Mouse (Mus musculus): ENCODE measurements around the gene Lurap1.
A peak's percentile ranks its signal among the peaks of the same experiment; 100 is the strongest.

The Lurap1 gene

DNA sequence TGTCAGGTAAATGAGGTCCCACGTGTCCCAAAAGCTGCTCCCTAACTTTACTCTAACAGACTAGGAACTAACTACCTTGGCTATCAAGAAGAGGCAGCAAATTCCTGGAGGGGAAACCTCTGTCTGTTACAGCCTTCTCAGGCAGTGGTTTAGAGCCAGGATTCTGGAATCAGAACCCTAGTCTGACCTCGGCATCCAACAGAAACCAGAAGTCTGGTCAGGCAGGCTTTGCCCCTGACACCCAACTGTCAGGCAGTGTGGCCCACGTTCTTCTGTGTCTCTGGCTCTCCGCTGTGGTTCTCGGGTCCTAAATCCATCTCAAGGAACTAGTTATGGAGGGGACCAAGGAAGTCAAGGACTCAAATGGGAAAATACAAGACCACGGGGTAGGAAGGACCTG is at the start of gene Lurap1:
Gene Lurap1 (minus strand): TSS at position 101 of the 400 bp plus-strand sequence.
- DNase-seq: no peak

DNA sequence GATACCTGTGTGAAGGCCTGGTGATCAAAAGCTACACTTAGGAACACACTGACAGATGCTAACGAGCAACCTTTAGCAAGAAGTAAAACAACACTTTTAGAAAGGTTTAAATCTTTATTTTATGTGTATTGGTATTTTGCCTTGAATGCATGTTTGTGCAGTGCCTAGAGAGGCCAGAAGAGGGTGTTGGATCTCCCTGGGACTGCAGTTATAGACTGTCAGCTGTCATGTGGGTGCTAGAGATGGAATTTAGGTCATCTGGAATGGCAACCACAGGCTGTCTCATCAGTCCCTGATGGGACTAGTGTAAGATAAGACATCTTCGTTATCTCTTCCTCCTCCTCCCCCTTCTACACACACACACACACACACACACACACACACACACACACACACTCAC is 47.3 kb upstream of the Lurap1 start:
- DNase-seq: no peak

DNA sequence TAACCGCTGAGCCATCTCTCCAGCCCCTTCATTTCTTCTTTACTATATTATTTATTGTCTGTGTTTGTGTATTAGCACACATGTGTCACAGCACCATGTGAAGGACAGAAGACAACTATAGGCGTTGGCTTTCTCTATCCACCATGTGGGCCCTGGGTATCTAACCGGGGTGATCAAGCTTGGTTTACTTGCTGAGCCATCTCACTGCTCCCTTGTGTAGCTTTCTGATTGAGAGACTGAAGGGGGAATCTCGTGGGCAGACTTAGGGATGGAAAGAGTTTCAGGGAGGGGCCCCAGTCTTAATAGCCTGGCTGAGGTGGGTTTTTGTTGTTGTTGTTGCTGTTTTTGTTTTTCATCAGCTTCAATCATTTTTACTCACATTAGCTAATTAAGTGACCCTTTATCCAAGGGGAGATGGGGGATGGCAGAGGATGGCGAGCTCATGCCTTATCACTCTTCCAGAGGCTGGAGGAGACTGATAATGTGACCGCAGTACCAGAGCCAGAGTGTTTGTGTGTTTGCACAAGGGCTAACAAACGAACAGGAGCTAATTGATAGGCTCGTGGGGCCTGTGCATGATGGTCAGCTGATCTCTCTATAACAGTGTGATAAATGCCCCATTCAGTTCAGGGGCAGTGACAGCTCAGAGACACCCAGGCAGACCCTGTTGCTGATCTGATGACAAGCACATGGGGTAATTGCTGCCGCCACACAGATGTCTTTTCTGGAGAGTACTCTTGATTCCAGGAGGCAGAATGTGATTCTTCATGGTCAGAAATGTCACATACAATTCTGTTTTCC is 42.6 kb upstream of the Lurap1 start:
- DNase-seq: no peak

DNA sequence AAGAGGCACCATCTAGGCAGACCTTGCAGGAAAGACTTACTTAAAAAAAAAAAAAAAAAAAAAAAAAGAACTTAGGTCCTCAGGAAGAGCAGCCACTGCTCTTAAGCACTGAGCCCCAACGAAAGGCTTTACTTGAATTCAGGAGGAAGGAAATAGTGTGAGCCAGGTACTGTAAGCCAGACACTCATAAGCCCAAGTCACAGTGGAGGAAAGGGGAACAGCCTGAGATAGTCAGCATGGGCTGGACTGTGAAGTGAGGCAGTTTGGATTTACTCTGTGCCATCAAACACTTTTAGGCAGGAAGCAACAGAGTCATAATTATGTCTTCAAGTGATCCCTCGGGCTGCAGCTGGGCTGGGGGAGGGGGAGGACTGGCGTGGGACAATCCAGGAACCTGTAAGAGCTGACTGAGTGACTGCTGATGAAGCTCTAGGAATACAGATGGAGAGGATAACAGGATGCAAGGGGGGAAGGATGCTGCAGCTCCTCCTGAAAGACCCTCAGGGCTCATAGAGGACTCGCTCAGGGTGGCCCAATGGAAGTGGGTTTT is 41.2 kb upstream of the Lurap1 start:
- no peak for DNase-seq

DNA sequence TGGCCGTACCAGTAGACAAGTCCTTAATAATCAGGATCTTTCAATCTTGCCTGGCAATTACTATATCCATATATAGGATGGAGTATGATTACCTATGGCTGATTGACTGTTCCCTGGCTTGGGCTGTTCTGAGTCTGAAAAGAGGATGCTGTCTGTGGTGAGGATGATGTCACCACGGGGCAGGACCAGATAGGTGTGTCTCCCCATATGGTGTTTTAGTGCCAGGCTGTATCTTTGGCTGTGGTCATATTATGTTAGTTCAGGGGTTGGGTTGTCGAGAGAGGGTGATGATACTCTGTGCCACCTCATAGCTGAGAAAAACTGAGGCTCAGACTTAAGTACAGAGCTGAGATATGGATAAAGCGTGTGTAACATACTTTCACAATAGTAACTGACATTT is 33.9 kb upstream of the Lurap1 start:
- no peak for DNase-seq

DNA sequence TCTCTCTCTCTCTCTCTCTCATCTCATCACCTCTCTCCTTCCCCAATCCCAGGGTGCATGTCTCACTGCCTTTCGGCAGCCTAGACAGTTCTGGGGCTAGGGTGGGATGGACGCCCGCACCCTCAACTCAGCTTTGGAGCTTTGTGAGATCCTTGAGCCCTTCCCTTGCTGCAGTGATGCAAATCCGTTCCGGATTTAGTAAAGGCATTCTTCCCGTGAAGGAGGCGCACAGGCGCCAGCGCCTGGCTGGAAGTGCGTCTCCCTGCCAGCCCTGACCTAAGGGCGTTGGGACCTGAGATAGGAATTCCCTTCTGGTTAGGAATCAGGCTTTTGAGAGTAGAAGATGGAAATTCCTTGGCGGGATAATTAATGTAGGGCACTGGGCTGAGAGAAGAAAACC is 31.6 kb upstream of the Lurap1 start:
- DNase-seq: peak; percentile 74

DNA sequence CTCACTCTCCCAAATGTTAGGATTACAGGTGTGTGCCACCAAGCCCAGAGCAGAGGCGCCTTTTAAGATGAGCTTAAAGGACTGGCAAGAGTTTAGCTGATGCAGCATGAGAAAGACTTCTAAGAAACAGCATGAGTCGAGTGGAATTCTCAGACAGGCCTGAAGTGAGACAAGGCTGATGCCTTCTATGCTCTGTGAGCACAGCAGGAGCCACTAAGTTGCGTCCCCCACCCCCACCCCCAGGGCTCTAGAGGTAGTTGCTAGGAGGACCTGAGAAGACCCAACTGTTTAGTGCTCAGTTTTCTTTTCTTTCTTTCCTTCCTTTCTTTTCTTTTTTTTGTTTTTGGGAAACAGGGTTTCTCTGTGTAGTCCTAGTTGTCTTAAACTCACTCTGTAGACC is 30.9 kb upstream of the Lurap1 start:
- DNase-seq: no peak

DNA sequence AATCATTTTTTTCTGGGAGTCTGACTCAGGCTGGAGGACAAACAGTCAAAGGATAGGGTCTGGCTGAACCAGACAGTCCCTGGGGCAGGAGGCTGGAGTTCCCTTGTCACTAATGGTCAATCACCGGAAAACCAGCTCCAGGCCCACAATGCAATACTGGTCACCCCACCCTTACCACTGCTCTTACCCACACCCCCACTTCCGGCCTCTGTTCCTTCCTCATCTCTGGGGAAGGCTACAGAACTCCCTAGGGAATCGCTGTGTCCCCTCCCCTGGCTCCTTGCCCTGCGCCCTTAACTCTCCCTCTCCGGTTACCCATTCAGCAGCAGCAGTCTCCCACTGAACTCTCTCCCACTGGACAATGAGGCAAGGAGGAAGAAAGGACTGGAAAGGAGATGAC is 26.0 kb upstream of the Lurap1 start:
- peak; percentile 76 for DNase-seq

DNA sequence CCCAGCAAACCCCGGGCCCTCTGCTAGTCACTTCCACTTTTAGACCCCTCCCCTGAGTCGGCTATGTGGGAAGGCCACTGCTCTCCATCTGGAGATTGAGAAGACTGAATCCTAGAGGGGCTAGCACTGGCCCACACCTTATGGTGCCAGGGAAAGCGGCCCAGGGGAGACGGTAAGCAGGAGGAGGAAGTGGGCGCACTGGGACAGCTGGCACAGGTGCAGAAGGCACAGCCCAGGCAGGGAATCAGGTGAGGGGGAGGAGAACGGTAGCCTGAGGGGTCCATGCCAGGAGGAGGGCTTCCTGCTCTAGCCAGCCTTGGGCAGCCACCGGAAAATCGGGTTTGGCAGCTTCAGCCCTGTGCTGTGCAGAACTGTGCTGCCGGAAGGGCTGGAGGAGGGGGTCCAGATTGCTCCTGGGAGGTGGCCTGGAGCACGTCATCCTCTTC is 25.4 kb upstream of the Lurap1 start:
- DNase-seq: peak; percentile 97

DNA sequence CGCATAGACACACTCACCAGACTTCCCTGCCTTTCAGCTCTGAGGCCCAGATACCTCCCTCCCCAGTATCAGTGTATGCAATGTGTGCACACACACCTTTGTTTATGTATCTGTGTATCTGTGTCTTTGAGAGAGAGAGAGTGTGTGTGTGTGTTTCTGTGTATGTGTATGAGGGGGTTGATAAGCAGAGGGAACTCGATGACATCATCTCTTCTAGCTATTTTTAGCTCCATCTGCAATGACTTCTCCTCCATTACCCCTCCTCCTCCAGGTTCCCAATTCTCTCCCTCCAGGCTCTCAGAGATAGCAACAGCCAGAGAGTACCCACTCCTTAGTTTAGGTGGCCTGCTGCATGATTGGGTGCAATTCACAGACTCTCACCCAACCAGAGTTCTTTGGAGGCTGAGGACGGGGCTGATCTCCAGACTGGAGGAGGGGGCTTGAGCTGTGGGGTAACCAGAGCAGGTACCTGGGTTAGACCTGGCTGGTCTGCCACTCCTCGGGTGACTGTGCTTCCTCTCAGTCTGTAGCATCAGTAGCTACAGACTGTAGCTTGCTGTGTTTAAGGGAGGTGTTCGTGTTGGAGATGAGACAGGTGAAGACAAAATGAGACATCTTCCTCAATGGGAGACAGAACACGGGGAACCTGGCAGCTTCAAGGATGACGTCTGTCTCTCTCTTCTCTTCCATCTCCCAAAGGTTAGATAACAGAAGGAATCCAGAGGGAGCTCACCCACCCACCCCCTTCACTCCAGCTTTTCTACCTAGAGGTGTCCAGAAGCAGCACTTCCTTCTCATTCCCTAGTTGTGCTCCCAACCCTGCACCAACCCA is 24.8 kb upstream of the Lurap1 start:
- DNase-seq: peak; percentile 82

DNA sequence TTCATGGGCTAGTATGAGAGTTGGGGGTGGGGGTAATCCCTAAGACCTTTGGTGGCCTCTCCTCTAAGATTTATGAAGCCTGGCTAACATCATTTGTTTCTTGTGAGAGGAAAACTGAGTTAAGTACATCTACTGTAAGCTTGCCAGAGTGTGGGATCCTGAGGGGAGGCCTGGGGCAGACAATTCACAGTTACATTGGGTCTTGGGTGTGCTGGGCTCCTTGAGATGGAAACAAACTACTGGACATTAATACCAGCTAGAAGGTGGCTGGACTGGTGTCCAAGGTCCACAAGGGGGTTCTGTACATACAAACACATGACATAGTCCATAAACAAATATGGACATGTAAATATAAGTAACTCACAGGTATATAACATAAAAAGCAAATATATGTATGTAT is 24.0 kb upstream of the Lurap1 start:
- DNase-seq: no peak

DNA sequence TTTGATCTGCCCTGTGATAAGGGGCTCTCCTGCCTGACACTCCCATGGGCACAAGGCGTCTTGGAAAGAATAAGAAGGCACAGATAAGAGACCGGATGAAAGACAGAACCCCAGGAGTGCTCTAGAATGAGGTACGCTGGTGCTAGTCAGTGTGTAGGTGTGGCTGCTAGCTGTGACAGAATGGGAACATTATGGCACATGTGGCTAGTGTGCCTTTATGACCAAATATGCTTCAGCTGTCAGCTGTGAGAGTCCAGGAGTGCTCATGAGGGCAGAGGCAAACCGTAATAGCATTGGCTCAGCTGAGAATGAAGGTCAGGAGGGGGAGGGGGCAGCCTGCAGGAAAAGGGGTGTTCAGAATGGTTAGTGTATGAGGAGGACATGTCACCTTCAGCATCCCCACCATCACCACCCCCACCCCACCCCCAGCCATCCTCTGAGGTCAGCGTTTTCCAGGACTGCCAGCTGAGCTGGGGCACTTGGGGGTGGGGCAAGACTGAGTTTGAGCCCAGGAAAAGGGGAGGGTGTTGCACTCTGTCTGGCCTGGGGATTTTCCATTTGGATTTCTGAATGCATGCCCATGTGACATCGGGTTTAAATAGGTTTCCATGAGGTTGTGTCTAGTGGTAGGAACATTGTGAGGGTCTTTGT is 23.5 kb upstream of the Lurap1 start:
- peak; percentile 79 for DNase-seq

DNA sequence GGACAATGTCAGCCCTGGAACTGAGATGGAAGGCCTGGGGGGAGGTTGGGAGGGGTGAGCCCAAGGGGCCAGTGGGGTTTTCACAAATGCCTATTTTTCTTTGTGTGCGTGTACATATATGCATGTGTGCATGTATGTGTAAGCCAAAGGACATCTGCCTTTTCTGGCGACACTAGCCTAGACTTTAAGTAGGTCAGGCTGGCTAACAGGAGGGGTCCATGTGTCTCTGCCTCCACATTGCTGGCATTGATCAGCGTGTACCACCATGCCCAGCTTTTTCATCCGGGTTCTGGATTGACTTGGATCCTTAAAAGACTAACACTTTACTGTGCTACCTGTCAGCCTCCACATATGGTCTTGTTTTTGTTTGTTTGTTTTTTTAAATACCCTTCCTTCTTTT is 22.6 kb upstream of the Lurap1 start:
- no peak for DNase-seq

DNA sequence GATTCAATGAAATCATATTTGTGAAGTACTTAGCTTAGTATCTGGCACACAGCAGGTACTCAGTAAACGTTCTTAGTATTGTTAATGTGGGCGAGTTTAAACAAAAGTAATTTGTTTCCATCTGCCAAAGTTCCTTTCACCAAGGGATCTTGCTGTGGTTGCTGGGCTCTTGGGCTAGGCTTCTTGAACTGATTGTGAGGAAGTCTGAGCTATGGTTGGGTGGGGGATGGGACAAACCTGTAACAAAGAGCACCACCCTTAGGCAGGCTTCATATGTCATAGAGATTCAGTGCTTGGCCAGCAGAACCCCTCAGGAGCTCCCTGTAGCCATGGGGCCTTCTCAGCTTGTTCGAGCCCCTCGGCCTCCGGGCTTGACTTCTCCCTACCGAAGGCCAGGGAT is 21.9 kb upstream of the Lurap1 start, which contains the start of the genes 1700042G07Rik and Gm49337:
Gene 1700042G07Rik (plus strand): TSS at position 301 of the 400 bp plus-strand sequence.
Gene Gm49337 (plus strand): TSS at position 313 of the 400 bp plus-strand sequence.
- DNase-seq: no peak

DNA sequence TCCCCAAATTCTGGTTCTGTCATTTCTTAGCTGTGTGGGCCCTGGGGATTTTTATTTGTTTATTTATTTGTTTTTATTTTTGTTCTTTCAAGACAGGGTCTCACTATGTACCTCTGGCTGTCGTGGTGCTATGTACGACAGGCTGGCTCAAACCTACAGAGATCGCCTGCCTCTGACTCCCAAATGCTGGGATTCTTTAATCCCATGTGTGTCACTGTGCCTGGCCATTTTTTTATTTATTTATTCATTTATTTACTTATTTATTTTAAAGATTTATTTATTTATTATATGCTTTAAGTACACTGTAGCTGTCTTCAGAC is 18.2 kb upstream of the Lurap1 start:
- no peak for DNase-seq

DNA sequence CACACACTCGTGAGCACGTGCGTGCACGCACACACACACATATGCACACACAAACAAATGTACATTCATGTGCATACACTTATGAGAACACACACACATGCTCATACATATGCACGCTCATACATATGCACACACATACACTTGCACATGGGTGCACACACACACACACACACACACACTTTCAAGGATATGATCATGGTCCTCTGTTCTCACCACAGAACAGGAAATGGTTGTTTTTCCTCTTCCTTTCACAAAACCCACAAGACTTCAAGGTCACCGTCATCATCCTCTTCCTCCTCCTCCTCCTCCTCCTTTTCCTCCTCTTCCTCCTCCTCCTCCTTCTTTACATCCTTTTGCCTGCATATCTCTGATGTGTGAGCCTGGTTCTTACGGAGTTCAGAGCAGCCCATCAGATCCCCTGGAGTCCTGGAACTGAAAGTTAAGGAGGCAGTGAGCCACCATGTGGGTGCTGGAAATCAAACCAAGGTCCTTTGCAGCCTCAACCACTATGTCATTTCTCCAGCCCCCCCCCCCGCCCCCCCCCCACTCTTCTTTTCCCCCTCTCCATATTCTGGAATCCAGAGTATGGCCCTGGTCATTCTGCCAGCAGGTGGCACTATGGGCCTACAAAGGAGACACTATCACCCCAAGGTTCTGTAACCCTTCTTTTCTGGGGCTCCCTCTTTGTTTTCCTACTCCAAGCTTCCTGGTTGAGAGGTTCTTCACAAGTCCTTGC is 17.6 kb upstream of the Lurap1 start:
- DNase-seq: peak; percentile 86

DNA sequence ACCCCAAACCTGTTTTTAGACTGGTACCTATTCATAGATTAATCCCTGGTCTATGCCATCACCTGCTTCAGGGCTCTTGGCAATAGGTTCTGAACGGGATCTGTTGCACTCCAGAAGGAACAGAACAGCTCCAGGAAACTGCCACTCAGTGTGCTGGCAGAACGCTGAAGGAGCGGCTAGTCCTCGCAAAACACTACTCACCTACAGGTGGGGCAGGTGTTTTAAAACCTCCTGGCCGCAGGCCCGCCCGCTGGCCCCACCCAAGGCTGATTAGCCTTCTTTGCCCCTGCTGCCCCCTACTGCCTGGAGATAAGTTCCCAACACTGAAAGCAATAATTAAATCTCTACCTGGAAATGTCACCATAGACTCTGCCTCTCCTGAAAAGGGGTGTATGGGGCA is 16.3 kb upstream of the Lurap1 start, which contains the start of gene Tspan1:
Gene Tspan1 (minus strand): TSS at position 198 of the 400 bp plus-strand sequence.
- DNase-seq: no peak

DNA sequence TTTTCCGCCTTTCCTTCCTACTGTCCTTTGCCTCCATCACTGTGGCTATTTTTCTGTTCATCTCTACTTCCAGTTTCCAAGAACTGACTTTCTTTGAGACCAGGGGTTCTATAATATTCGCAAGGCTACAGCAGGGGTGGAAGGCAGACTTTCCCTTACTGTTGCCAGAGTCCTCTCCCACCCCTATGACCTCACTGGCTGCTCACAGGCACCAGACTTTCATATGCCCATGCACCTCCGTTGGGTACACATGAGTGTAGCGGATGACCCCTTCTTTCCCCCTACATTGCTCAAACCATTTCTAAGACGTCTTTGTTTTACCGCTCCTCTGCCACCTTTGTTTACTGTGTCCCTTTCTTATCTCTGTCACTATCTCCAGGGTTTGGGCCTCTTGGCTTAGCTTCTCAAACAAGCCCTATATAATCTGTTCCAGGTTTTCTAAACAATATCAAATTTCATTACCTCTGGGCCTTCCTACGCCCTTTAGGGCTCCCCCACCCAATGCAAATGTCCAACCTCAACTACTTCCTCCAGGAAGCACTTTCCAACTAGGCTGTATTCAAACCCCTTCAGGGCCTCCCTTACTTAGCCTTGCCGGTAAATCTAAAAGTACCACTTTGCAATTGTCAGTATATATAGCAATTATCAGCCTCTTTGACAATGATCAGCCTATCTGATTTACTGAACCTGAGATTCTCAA is 14.7 kb upstream of the Lurap1 start:
- no peak for DNase-seq

DNA sequence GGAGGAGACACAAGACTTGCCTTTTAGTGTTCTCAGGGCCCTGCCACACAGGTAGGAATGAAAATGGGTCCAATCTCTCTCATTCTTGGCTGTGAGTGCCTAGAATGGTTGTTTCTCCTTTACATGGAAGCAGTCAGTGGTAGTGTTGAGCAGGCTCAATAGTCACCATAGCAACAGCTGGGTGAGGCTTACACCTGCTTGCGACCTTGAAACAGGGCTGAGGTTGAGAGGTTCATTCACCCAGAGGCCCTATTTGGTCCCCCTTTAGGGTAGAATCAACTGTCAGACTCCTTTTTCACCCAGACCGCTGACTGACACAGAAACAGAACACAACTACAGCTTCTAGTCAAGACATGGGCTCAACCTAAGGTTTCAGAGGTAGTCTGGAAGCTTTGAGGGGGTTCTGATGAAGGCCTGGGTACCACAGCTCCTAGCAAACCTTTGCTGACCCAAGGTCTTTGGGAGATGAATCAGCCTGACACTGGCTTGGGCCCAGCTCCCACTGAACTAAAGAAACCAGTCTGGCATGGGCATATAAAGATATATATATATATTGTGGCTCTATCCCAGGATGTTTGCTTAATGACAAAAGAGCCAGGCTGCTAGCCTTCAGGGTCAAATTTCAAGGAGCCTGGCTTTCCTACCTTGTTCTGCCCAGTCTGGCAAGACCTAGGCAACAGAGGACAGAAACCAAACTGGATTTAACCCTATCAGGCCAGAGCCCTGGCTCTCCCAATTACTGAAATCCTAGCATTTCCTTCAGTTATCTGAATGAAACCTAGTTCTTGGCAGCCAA is 13.8 kb upstream of the Lurap1 start:
- no peak for DNase-seq

DNA sequence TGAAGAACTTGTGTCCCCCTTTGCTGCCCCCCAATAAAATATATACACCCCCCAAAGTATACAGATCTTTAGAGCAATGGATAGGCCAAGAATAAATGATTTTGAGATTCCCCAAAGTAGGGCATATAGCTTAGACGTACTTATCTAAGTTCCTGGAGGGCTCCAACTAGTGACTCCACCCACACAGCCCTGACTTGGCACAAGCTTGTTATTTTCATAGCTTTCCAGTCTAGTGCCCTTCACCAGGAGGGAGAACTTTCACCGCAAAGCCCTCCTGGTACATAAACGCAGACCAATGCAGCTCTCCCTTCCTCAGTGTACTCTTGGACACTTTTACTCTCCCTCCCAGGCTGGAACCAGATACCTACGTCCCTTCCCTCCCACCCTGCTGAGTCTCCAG is 11.0 kb upstream of the Lurap1 start:
- DNase-seq: no peak

DNA sequence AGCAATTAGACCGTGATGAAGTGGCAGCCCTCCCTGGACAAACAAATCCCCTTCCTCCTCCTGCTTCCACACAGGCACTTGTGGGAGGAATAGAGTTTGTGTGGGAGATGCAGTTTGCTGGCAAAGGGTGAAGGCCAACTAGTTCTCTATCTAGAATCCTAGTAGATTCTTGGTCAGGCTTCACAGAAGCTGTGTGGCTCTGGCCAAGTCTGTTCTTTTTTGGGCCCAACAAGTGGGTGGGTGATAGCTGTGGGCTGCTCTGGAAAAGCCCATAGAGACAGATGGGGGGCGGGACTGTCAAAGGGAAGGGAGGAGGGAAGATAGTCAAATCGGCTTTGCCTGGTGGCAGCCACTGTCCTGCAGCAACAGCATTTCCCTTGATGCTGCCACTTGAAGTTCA is 9.6 kb upstream of the Lurap1 start:
- no peak for DNase-seq

All from cerebellum, adult 8-10 months (tissue).